Mouse (Mus musculus) mammary gland, adult 2 months (tissue): Measurements from ENCODE around the gene Vipr2. TPM values are rescaled to one million over a fixed set of nuclear protein-coding genes. Genes with fewer than 3 reads are reported as not detected.

ENCODE experiments used
- polyA plus RNA-seq: library from polyadenylated mRNA; depleted of rRNA; stranded (reverse); fragments of >200 nt; gene quantifications from 2 replicates; pipeline ENCODE4 v1.2.3, GENCODE M21; 2012; ENCODE audit warnings: low replicate concordance; rRNA removed

The Vipr2 gene
- polyA plus RNA-seq = 0.32 and 1.9 TPM in 2 replicates

GRCm38 (mm10) chr12:116077074-116077854, at the start of gene Vipr2:
Vipr2 (plus strand) TSS chr12:116077726.

DNA sequence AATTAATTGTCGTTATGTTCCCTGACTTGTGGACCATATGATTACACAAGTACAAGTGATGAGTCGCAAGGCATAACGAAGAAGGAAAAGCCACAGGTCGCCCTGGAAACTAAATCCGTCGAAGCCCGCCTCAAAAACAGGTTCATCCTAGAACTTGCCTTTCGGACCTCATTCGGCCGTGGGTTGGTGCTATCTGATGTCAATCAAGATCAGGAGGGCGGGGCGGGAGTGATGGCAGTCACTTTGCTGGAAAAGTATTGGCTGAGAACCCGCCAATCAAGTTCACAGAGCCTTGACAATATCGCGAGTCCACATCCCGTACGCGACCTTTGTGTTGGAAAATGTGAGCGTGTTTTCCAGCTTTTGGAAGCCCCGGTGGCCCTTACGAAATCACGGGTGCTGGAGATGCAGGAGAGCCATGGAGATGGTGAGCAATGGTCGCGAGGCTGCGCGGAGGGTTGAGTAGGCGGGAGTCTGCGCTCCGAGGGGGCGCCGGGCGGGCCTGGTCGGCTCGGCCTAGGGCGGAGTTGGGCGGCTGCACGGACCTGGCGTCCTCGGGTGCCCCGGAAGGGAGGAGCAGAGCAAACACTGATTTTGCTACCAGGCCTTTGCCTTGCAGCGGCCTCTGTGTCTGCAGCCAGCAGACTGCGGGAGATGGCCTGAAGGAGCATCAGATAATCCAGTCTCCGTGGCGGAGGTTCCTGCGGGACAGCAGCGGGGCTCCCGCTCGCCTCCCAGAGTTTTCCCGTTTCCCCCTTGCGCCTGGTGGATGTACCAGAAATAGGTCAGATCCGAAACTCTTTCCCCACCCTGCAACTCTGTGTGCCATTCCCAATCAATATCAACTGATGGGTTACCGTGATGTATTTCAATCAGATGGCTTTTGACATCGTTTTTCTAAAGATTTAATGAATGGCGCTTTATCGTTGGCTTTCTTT, 29.8 kb upstream of the Vipr2 start, which contains the start of gene Zfp386:
TSS of gene Zfp386 (plus strand) at position 285 of the 938 bp plus-strand sequence.

Other genes starting within 250 kb of the Vipr2 start
- gene Zfp386, start 30.0 kb upstream of the Vipr2 start, polyA plus RNA-seq = 4.1 and 8.9 TPM in 2 replicates
- gene Wdr60, start 185.3 kb downstream of the Vipr2 start, polyA plus RNA-seq = 2.7 and 6.1 TPM in 2 replicates
- not detected in 2 replicates for gene Gm11027, start 197.7 kb downstream of the Vipr2 start, polyA plus RNA-seq
- 11.1 and 12.1 TPM in 2 replicates for gene Esyt2, start 203.5 kb downstream of the Vipr2 start, polyA plus RNA-seq